Mouse (Mus musculus): ENCODE measurements around the gene Fcamr. TPM values are rescaled to one million over a fixed set of nuclear protein-coding genes. Genes with fewer than 3 reads are reported as not detected.

The Fcamr gene
- polyA plus RNA-seq, 1 experiment from 2014 or later, result 0.17 TPM

DNA sequence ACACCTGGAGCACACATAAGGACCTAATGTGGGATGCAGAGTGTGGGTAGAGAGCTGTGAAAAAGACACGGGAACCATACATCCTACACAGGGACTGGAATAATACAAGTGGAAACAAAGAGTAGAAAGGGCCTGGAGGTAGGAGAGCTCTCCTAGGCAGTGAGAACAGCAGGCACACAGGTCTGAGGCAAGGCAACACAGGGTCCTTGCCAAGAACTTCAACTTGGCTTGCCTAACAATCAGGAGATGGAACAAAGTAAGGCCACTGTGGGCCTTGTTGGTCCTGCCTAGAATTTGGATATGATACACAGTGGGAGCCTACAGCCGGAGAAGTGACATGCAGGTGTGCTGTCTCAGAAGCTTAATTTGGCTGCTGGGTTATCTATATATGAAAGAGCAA is 30.8 kb upstream of the Fcamr start:
- no peak overlapping the region for H3K4me2 ChIP-seq (replicated peaks; ENCODE audit: low read depth)
- H3K4me1 ChIP-seq (replicated peaks; ENCODE audit: control insufficient read depth, insufficient read depth, low read length), result no peaks in the 10 kb centered on the region
- H3K9ac ChIP-seq (ENCODE audit: low read depth, low read length), result no peak overlapping the region
- H3K36me3 ChIP-seq (ENCODE audit: control insufficient read depth, insufficient read depth), result no peaks in the 10 kb centered on the region
- no peaks in the 10 kb centered on the region for H3K27me3 ChIP-seq (replicated peaks; ENCODE audit: control insufficient read depth, insufficient read depth, low read length)
- no peak overlapping the region for H3K27ac ChIP-seq (ENCODE audit: low read depth, low read length)
- H3K4me3 ChIP-seq (ENCODE audit: low read depth, low read length), result no peak overlapping the region
- no peak for ATAC-seq
- TF ChIP-seq CTCF (IDR thresholded peaks at IDR 0.05; ENCODE audit: low read depth), result no peak
- WGBS, result 88% methylated on average over 2 of the region's 2 CpGs
- no peaks in the 10 kb centered on the region for H3K9me3 ChIP-seq (ENCODE audit: control insufficient read depth)

DNA sequence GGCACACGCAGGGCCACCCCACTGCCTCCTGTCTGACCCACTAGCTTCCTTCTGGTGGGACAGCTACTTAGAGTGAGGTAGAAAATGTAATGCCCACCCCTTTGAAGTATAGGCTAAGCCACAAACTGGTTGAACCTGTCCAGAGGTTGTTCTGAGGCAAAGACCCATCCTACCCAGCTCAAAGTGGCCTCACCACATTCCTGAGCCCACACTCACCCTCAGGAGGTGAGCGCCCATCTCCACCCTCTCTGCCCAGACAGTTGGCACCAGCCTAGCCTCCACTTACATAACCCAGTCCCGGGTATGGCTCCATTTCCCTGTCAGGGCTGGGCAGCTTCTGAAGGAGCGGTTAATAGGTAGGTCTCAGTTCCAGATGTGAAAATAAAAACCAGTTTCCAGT is 30.2 kb upstream of the Fcamr start:
- WGBS, result 58% methylated on average over 4 of the region's 4 CpGs

DNA sequence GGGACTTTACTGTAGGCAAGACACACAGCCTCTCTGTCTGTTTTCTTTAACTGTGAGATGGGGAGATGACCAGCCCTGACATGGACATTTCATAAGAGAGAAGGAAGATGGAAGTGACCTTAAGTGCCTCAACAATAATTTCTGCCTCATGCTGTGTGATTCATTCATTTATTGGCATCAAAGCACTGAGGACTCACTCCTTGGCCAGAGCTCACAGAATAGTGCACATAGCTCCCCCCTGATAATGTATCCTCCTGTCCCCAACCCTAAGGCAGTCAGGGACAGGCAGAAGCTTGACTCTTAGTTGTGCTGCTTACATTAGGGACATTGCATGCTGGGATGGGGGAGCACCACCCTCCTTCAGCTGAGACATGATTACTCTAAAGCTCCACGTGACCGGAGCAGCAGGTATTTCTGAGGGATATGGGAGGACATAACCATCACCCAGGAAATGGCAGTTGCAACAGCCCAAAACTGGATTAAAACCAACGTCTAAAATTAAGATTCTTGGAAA is 29.7 kb upstream of the Fcamr start:
- no peak for TF ChIP-seq CTCF (IDR thresholded peaks at IDR 0.05; ENCODE audit: low read depth)
- no peaks in the 10 kb centered on the region for H3K9me3 ChIP-seq (ENCODE audit: control insufficient read depth)

More for the DNA sequence above, 30.2 kb upstream of the Fcamr start:
- Histone ChIP-seq H3K9me3 (ENCODE audit: control insufficient read depth) (no peaks in the 10 kb centered on the region), H3K27ac (ENCODE audit: low read depth, low read length) (no peak overlapping the region), H3K27me3 (replicated peaks; ENCODE audit: control insufficient read depth, insufficient read depth, low read length) (no peaks in the 10 kb centered on the region), H3K4me2 (replicated peaks; ENCODE audit: low read depth) (no peak overlapping the region), H3K4me1 (replicated peaks; ENCODE audit: control insufficient read depth, insufficient read depth, low read length) (no peaks in the 10 kb centered on the region), H3K36me3 (ENCODE audit: control insufficient read depth, insufficient read depth) (no peaks in the 10 kb centered on the region), H3K9ac (ENCODE audit: low read depth, low read length) (no peak overlapping the region), H3K4me3 (ENCODE audit: low read depth, low read length) (no peak overlapping the region)
- TF ChIP-seq CTCF (IDR thresholded peaks at IDR 0.05; ENCODE audit: low read depth), result no peak
- no peak for ATAC-seq

DNA sequence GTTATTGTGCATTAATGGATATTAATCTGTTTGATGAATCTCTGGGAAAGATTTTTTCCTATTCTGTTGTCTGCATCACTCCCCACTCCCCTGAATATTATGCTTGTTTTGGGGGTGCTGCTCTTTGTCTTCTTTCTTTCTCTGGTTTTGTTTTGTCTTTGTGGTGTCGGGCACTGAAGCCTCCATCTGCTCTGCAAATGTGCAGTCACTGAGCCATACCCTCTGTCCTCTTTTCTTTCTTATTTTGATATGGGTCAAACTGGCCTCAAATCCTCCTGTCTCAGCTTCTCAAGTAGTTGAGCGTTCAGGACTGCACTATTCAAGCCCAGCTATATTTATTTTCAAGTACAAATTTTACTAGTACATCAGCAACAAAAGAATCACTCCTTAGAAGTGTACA is 25.5 kb upstream of the Fcamr start:
- no peak for ATAC-seq
- Histone ChIP-seq H3K9me3 (ENCODE audit: control insufficient read depth) (no peaks in the 10 kb centered on the region), H3K4me2 (replicated peaks; ENCODE audit: low read depth) (no peak overlapping the region), H3K4me1 (replicated peaks; ENCODE audit: control insufficient read depth, insufficient read depth, low read length) (no peaks in the 10 kb centered on the region), H3K4me3 (ENCODE audit: low read depth, low read length) (no peak overlapping the region), H3K27me3 (replicated peaks; ENCODE audit: control insufficient read depth, insufficient read depth, low read length) (no peaks in the 10 kb centered on the region), H3K36me3 (ENCODE audit: control insufficient read depth, insufficient read depth) (no peaks in the 10 kb centered on the region), H3K9ac (ENCODE audit: low read depth, low read length) (no peak overlapping the region), H3K27ac (ENCODE audit: low read depth, low read length) (no peak overlapping the region)
- no peak for TF ChIP-seq CTCF (IDR thresholded peaks at IDR 0.05; ENCODE audit: low read depth)
- 95% methylated on average over 2 of the region's 2 CpGs for whole genome bisulfite sequencing

More for the DNA sequence above, 29.7 kb upstream of the Fcamr start:
- Histone ChIP-seq H3K9ac (ENCODE audit: low read depth, low read length) (no peak overlapping the region), H3K27ac (ENCODE audit: low read depth, low read length) (no peak overlapping the region), H3K27me3 (replicated peaks; ENCODE audit: control insufficient read depth, insufficient read depth, low read length) (no peaks in the 10 kb centered on the region), H3K4me3 (ENCODE audit: low read depth, low read length) (no peak overlapping the region), H3K4me2 (replicated peaks; ENCODE audit: low read depth) (no peak overlapping the region), H3K4me1 (replicated peaks; ENCODE audit: control insufficient read depth, insufficient read depth, low read length) (no peaks in the 10 kb centered on the region), H3K36me3 (ENCODE audit: control insufficient read depth, insufficient read depth) (no peaks in the 10 kb centered on the region)
- 65% methylated on average over 3 of the region's 3 CpGs for WGBS
- ATAC-seq, result no peak

DNA sequence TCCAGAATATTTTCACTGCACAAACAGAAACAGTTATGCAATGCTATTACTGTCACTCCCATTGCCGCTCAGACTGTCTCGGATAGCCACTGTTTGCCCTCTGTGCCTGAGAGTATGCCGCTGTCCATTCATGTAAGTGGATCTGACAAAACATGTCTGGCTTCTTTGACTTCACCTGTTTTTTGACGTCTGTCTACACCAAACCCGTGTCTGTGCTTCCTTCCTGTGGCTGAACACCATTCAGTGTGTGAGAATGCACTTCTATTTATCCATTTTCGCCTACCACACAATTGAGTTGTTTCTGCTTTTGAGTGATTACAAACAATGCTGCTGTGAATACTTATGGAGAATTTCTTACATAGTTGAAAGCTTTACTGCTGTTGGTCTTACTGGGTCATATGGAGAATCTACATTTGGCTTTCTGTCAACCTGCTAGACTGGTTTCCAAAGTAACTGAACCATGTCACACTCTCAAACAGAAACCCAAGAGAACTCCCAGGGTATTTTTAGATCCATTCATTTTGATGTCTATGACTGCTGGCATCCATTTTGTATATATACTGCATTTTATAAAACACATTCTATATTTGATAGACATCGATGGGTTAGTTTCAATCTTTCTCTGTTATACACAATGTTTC is 24.9 kb upstream of the Fcamr start:
- H3K27ac ChIP-seq (ENCODE audit: low read depth, low read length), result no peak overlapping the region

GRCm38 (mm10) chr1:130776645-130777044 is 24.1 kb upstream of the Fcamr start:
- H3K27ac ChIP-seq (ENCODE audit: low read depth, low read length), result no peak overlapping the region
- no peaks in the 10 kb centered on the region for H3K27me3 ChIP-seq (replicated peaks; ENCODE audit: control insufficient read depth, insufficient read depth, low read length)
- no peaks in the 10 kb centered on the region for H3K9me3 ChIP-seq (ENCODE audit: control insufficient read depth)
- 68% methylated on average over 1 of the region's 1 CpGs for WGBS
- no peak overlapping the region for H3K9ac ChIP-seq (ENCODE audit: low read depth, low read length)
- TF ChIP-seq CTCF (IDR thresholded peaks at IDR 0.05; ENCODE audit: low read depth), result peak; percentile 70
- no peak overlapping the region for H3K4me3 ChIP-seq (ENCODE audit: low read depth, low read length)
- H3K4me1 ChIP-seq (replicated peaks; ENCODE audit: control insufficient read depth, insufficient read depth, low read length), result no peaks in the 10 kb centered on the region
- H3K36me3 ChIP-seq (ENCODE audit: control insufficient read depth, insufficient read depth), result no peaks in the 10 kb centered on the region
- no peak overlapping the region for H3K4me2 ChIP-seq (replicated peaks; ENCODE audit: low read depth)
- peak; percentile 45; the same call in 1 of the 2 replicates for ATAC-seq

More for the DNA sequence above, 24.9 kb upstream of the Fcamr start:
- H3K27me3 ChIP-seq (replicated peaks; ENCODE audit: control insufficient read depth, insufficient read depth, low read length), result no peaks in the 10 kb centered on the region
- no peak overlapping the region for H3K4me2 ChIP-seq (replicated peaks; ENCODE audit: low read depth)
- H3K9me3 ChIP-seq (ENCODE audit: control insufficient read depth), result no peaks in the 10 kb centered on the region
- no peaks in the 10 kb centered on the region for H3K4me1 ChIP-seq (replicated peaks; ENCODE audit: control insufficient read depth, insufficient read depth, low read length)
- no peak overlapping the region for H3K9ac ChIP-seq (ENCODE audit: low read depth, low read length)
- no peak for TF ChIP-seq CTCF (IDR thresholded peaks at IDR 0.05; ENCODE audit: low read depth)
- no peak overlapping the region for H3K4me3 ChIP-seq (ENCODE audit: low read depth, low read length)
- WGBS, result 80% methylated on average over 7 of the region's 7 CpGs
- ATAC-seq, result no peak
- H3K36me3 ChIP-seq (ENCODE audit: control insufficient read depth, insufficient read depth), result no peaks in the 10 kb centered on the region
